Mouse (Mus musculus) cerebellum, adult 2 months (tissue): Measurements from ENCODE around the gene Oit1.

Source experiments
- CTCF ChIP-seq: fragments of 200-500 bp; IDR thresholded peaks from 2 replicates; pipeline ENCODE4 v1.5.1; 2011; ENCODE audit warnings: low read depth, mild to moderate bottlenecking, control low read depth, low read length, moderate library complexity, borderline replicate concordance; ENCODE audit not compliant: insufficient read depth
- POLR2A ChIP-seq: fragments of 200-500 bp; IDR thresholded peaks from 2 replicates; pipeline ENCODE4 v1.6.1; 2011; ENCODE audit warnings: low read length, control low read depth, borderline replicate concordance; ENCODE audit not compliant: insufficient read depth

DNA sequence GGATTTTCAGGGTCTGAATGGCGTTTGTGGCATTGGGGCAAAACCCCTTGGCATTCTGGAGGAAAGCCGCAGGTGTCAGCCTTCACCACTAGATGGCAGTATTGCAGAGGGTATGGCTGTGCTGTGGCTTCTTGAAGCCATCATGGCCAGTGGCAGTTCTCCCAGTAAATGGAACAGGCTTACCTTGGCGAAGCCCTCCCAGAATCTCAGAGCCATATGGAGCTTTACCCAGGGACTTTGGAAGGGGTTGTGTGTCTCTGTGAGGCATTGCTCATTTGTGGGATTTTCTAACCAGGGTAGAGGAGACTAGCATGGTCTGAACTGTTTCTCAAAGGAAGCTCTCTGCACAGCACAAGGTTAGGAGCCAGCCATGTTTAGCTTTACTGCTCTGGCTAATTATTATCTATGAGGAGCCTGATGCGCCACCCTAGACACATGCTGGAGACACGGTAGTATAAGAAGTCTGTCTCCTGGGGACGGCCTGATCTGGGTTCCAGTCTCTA, 22.5 kb downstream of the Oit1 start:
- TF ChIP-seq CTCF (peak; percentile 93), POLR2A (no peak)
